Mouse (Mus musculus): Measurements from ENCODE around the gene Lmod3.
A peak's percentile ranks its signal among the peaks of the same experiment; 100 is the strongest.

Lmod3 gene

GRCm38 (mm10) chr6:97223566-97223965, 29.0 kb downstream of the Lmod3 start:
- DNase-seq, result no peak

GRCm38 (mm10) chr6:97222931-97223467, 29.6 kb downstream of the Lmod3 start:
- DNase-seq, result no peak

GRCm38 (mm10) chr6:97222321-97222720, 30.2 kb downstream of the Lmod3 start:
- DNase-seq, result no peak

GRCm38 (mm10) chr6:97221205-97222025, 31.1 kb downstream of the Lmod3 start:
- no peak for DNase-seq

- DNase-seq, result no peak
Measured at GRCm38 (mm10) chr6:97220672-97221071, 31.9 kb downstream of the Lmod3 start.

- DNase-seq, result no peak
Measured at GRCm38 (mm10) chr6:97216154-97216821, 36.3 kb downstream of the Lmod3 start.

- peak; percentile 33 for DNase-seq
Measured at GRCm38 (mm10) chr6:97211981-97212380, 40.6 kb downstream of the Lmod3 start.

- peak; percentile 39 for DNase-seq
Measured at GRCm38 (mm10) chr6:97210962-97211601, 41.5 kb downstream of the Lmod3 start.

GRCm38 (mm10) chr6:97210191-97210961, 42.2 kb downstream of the Lmod3 start, which contains the start of gene Arl6ip5:
Gene Arl6ip5 (plus strand): TSS chr6:97210689.
- DNase-seq, result peak; percentile 89

GRCm38 (mm10) chr6:97209751-97210150, 42.8 kb downstream of the Lmod3 start:
- no peak for DNase-seq

- DNase-seq, result no peak
Measured at GRCm38 (mm10) chr6:97209201-97209600, 43.4 kb downstream of the Lmod3 start.

GRCm38 (mm10) chr6:97208406-97208805, 44.2 kb downstream of the Lmod3 start:
- no peak for DNase-seq

GRCm38 (mm10) chr6:97207085-97207484, 45.5 kb downstream of the Lmod3 start:
- DNase-seq, result no peak

GRCm38 (mm10) chr6:97205439-97205885, 47.1 kb downstream of the Lmod3 start, which contains the start of gene Uba3:
Gene Uba3 (minus strand): TSS chr6:97205647.
- DNase-seq, result peak; percentile 100

- peak; percentile 34 for DNase-seq
Measured at GRCm38 (mm10) chr6:97204952-97205351, 47.6 kb downstream of the Lmod3 start.

- DNase-seq, result no peak
Measured at GRCm38 (mm10) chr6:97204252-97204869, 48.2 kb downstream of the Lmod3 start.

GRCm38 (mm10) chr6:97202477-97202876, 50.1 kb downstream of the Lmod3 start:
- no peak for DNase-seq

GRCm38 (mm10) chr6:97200437-97200836, 52.1 kb downstream of the Lmod3 start:
- no peak for DNase-seq
